ENCODE assay signal across 9 mouse cellular contexts in genomic region chr5:111393346-111394197, GRCm38 (mm10). TPM values are rescaled to one million over a fixed set of nuclear protein-coding genes. Genes with fewer than 3 reads are reported as not detected.
A peak's percentile ranks its signal among the peaks of the same experiment; 100 is the strongest.
DNase-seq lines count a peak whose midpoint lies in the region; ATAC-seq lines count a peak whose summit lies in the region.
"Had no signal": no experiment of that assay in that cellular context is flagged by ENCODE, and none has a peak within 500 bp of the region (broad histone marks: within the 10 kb centered on the region; RNA-seq: fewer than 3 reads in every experiment).

No protein-coding gene starts in this region.

- H3K27me3 ChIP-seq in heart, embryonic 16.5 days (ENCODE audit: control insufficient read depth, insufficient read depth, low read length) = peaks cover 5% of the 10 kb centered on the region; the same call in 1 of the 2 replicates

- H3K9ac ChIP-seq in heart, embryonic 16.5 days (ENCODE audit: low read length) = no peak overlapping the region

- 16% methylated on average over 17 of the region's 17 CpGs for WGBS in heart, embryonic 16.5 days

- peak; percentile 80 for ATAC-seq in heart, embryonic 16.5 days (replicated peaks; ENCODE audit: extremely low read depth, insufficient read depth, low FRiP score)
- peak; percentile 24; the same call in 1 of the 2 replicates for ATAC-seq in megakaryocyte progenitor cell, adult 5-6 weeks (replicated peaks; ENCODE audit: poor library complexity)

- peak overlapping the region; percentile 28; the same call in 1 of the 2 replicates for H3K27ac ChIP-seq in heart, embryonic 16.5 days (ENCODE audit: low read length)
- H3K27ac ChIP-seq: macrophage had no signal

- H3K4me3 ChIP-seq in heart, embryonic 16.5 days (ENCODE audit: low read length) = peak overlapping the region; percentile 0; the same call in 1 of the 2 replicates

- peaks cover 32% of the 10 kb centered on the region for H3K4me1 ChIP-seq in heart, embryonic 16.5 days (ENCODE audit: control insufficient read depth, insufficient read depth, low read length)

- no peaks in the 10 kb centered on the region for H3K9me3 ChIP-seq in heart, embryonic 16.5 days (replicated peaks; ENCODE audit: control insufficient read depth, low read length)

- peak; percentile 53 for DNase-seq in ovary, postnatal 36 days (ENCODE audit: low spot score)
- no peak for DNase-seq in ovary, adult 18-20 months (ENCODE audit: low spot score)
- peak; percentile 88 to 95 for DNase-seq in cerebellum, postnatal 14 days
- DNase-seq in kidney, postnatal 10 days = peak; percentile 84
- DNase-seq in yolk sac, embryonic 10.5 days (ENCODE audit: low spot score) = peak; percentile 73
- no peak for DNase-seq in thymus, adult 18-20 months

- peak overlapping the region; percentile 50 for H3K4me2 ChIP-seq in heart, embryonic 16.5 days (ENCODE audit: low read depth, low read length)

- no peaks in the 10 kb centered on the region for H3K36me3 ChIP-seq in heart, embryonic 16.5 days (ENCODE audit: control insufficient read depth, insufficient read depth)

RNA-seq across cellular contexts. Expression of gene Mn1, which starts 23.6 kb away (rescaled TPM):
- polyA plus RNA-seq in heart, embryonic 16.5 days (2015; fragmentation: Nextera tagmentation; extraction: Ambion mirVana) = 5.4 and 6.3 TPM in 2 replicates
- 0.05 and 0.59 TPM in 2 replicates for total RNA-seq in megakaryocyte progenitor cell, adult 5-6 weeks (2015)
- 0.04 and 0.51 TPM in 2 replicates for total RNA-seq in megakaryocyte progenitor cell, adult 5-6 weeks (2017)
- polyA plus RNA-seq: macrophage had no signal

Comparison
In these comparisons a context has a peak if more than half of its experiments do, and no peak if none do; other contexts are left out.
1. DNase-seq: peak in ovary, postnatal 36 days (single experiment), cerebellum, postnatal 14 days (2 of 2), kidney, postnatal 10 days (single experiment) and yolk sac, embryonic 10.5 days (single experiment); none in ovary, adult 18-20 months (single experiment) and thymus, adult 18-20 months (0 of 2).